Mouse (Mus musculus) intestine, postnatal 0 days (tissue): Measurements from ENCODE around the gene Fgfr2. TPM values are rescaled to one million over a fixed set of nuclear protein-coding genes. Genes with fewer than 3 reads are reported as not detected.

Experiments
- ATAC-seq: fragments of 200-750 bp; cut with Nextera tagmentation; 2 replicates; pipeline ENCODE4 v1.8.0; 2017; ENCODE audit warnings: mild to moderate bottlenecking, moderate TSS enrichment, moderate library complexity
- H3K27ac ChIP-seq: fragments of 300-500 bp; sonication (generic); 2 replicates; pipeline ENCODE4 v1.5.1; 2014; ENCODE audit warnings: mild to moderate bottlenecking, low read depth, low read length, moderate library complexity
- H3K27me3 ChIP-seq: fragments of 300-500 bp; sonication (generic); replicated peaks from 2 replicates; pipeline ENCODE4 v1.6.1; 2014; ENCODE audit warnings: low read length, mixed read lengths; ENCODE audit not compliant: control insufficient read depth, insufficient read depth
- H3K36me3 ChIP-seq: fragments of 300-500 bp; sonication (generic); 2 replicates; pipeline ENCODE4 v1.6.1; 2014; ENCODE audit warnings: mild to moderate bottlenecking, moderate library complexity; ENCODE audit not compliant: control insufficient read depth, insufficient read depth
- H3K4me1 ChIP-seq: fragments of 300-500 bp; sonication (generic); replicated peaks from 2 replicates; pipeline ENCODE4 v1.6.1; 2014; ENCODE audit warnings: antibody characterized with exemption, low read length, mixed read lengths; ENCODE audit not compliant: control insufficient read depth, insufficient read depth
- H3K4me2 ChIP-seq: fragments of 300-500 bp; sonication (generic); replicated peaks from 2 replicates; pipeline ENCODE4 v1.6.1; 2014; ENCODE audit warnings: low read depth, mild to moderate bottlenecking, moderate library complexity
- H3K4me3 ChIP-seq: fragments of 300-500 bp; sonication (generic); 2 replicates; pipeline ENCODE4 v1.5.1; 2014; ENCODE audit warnings: low read depth, low read length
- H3K9ac ChIP-seq: fragments of 300-500 bp; sonication (generic); 2 replicates; pipeline ENCODE4 v1.6.1; 2014; ENCODE audit warnings: mild to moderate bottlenecking, low read depth, low read length
- H3K9me3 ChIP-seq: fragments of 300-500 bp; sonication (generic); 2 replicates; pipeline ENCODE4 v1.6.1; 2016; ENCODE audit warnings: mixed run types; ENCODE audit not compliant: control insufficient read depth
- CTCF ChIP-seq: sonication (generic); IDR thresholded peaks from 2 replicates; pipeline ENCODE4 v1.5.1; 2016; ENCODE audit warnings: low read depth, mild to moderate bottlenecking, control low read depth, antibody characterized with exemption, moderate library complexity
- WGBS: fragments of 180-500 bp; shearing (Covaris S2); extraction: QIAGEN DNeasy Blood & Tissue Kit; methylation state at CpG from one replicate; pipeline ENCODE4 v1.1.7; 2014; 5-methylcytosine and 5-hydroxymethylcytosine counted together
- polyA plus RNA-seq: library from polyadenylated mRNA; unstranded; fragments of >200 nt; fragmentation: Nextera tagmentation; extraction: Ambion mirVana; gene quantifications from 2 replicates; pipeline ENCODE4 v1.2.1, GENCODE M21; 2015

Gene Fgfr2
- polyA plus RNA-seq, 1 experiment from 2014 or later = 29.5 TPM

DNA sequence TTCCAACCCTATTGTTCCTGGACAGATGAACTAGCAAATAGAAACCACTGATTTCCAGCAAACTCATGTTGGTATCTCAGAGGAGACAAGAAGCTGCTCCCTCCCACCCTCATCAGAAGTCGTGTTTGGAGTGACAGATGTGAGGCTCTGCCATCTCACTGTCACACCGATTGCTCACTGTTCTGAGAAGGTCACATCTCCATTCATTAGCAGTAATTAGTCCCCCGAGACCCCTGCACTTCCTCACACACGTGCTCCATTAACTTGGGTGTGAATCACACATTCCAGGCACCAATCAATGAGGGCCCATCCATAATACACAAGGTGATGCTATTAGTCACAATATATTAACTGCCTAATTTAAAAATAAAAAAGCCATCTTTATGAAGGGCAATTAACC lies 497.0 kb downstream of the Fgfr2 start:
- H3K27ac ChIP-seq = no peak overlapping the region
- WGBS = 62% methylated on average over 4 of the region's 4 CpGs
- TF ChIP-seq CTCF = no peak

DNA sequence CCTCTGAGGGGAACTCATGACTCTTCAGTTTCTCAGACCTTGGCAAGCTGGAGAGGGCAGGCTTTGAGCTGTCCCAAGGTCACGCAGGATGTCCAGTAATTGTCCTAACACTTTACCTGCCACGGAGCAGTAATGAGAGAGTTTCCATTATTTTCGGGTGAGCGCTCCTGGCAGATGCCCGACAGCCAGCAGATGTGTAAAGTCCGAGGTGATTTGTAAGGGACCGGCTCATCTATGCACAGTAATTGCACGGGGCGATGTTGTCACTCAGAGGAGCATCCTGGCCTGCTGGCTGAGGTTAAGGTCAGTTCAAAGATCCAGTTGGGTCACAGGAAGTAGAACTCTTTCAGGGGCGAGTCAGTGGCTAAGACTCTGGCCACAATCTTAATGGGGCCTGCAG lies 499.0 kb downstream of the Fgfr2 start:
- 84% methylated on average over 10 of the region's 10 CpGs for WGBS
- no peak for TF ChIP-seq CTCF

More for the DNA sequence above, 497.0 kb downstream of the Fgfr2 start:
- no peak overlapping the region for H3K9ac ChIP-seq
- H3K9me3 ChIP-seq = no peaks in the 10 kb centered on the region
- H3K27me3 ChIP-seq = no peaks in the 10 kb centered on the region
- H3K4me1 ChIP-seq = no peaks in the 10 kb centered on the region
- no peak for ATAC-seq
- H3K4me2 ChIP-seq = no peak overlapping the region
- no peak overlapping the region for H3K4me3 ChIP-seq
- 0 out of 2 replicates have a peak, but pooled peaks cover 4% of the 10 kb centered on the region for H3K36me3 ChIP-seq

DNA sequence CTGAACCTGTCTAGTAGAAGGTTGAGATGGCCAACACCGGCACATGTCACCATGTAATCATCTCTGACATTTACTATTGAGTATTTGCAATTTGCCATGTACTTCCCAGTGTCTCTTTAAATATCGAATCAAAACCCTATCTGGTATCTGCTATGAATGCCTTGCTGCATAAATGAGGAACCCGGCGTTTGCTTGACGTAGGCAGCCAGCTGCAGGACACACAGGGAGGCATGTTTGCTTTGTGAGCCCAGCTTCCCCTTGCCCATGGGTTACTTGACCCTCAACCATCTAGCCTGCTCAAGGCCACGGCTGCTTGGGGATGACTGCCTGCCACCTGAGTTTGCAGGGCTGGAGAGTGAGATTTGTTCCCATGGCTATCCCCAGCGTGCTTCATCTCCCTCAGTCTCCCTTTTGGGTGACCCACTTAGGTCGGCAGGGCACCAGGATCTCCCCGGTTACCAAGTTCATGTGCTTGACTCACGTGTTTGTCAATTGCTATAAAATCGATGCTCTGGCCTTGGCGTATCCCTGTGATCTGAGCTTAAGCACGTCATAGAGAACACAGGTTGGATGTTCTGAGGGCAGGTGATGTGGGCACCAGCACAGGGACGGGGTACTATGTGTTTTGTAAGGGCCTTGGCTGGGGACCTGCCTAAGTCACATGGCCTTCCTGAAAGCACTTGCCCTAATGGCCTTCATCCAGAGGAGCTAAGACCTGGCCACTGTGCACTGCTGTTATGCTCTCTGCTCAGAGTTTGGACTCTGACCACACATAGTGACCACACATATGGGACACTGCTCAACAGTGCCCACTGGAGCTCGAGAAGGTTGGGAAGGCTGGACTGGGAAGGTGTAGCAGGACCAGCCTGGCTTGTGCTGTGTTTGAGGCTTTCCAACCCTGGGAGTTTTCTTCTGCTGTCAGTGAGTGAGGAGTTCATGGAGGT lies 502.9 kb downstream of the Fgfr2 start:
- Histone ChIP-seq H3K4me3 (no peak overlapping the region), H3K27me3 (no peaks in the 10 kb centered on the region), H3K36me3 (no peaks in the 10 kb centered on the region), H3K27ac (no peak overlapping the region), H3K9me3 (no peaks in the 10 kb centered on the region), H3K9ac (no peak overlapping the region), H3K4me1 (no peaks in the 10 kb centered on the region), H3K4me2 (no peak overlapping the region)
- WGBS = 91% methylated on average over 15 of the region's 15 CpGs
- no peak for ATAC-seq
- no peak for TF ChIP-seq CTCF

More for the DNA sequence above, 499.0 kb downstream of the Fgfr2 start:
- H3K27me3 ChIP-seq = no peaks in the 10 kb centered on the region
- H3K36me3 ChIP-seq = no peaks in the 10 kb centered on the region
- no peak for ATAC-seq
- H3K27ac ChIP-seq = no peak overlapping the region
- no peak overlapping the region for H3K9ac ChIP-seq
- H3K4me3 ChIP-seq = no peak overlapping the region
- H3K4me1 ChIP-seq = no peaks in the 10 kb centered on the region
- H3K4me2 ChIP-seq = no peak overlapping the region
- H3K9me3 ChIP-seq = no peaks in the 10 kb centered on the region

DNA sequence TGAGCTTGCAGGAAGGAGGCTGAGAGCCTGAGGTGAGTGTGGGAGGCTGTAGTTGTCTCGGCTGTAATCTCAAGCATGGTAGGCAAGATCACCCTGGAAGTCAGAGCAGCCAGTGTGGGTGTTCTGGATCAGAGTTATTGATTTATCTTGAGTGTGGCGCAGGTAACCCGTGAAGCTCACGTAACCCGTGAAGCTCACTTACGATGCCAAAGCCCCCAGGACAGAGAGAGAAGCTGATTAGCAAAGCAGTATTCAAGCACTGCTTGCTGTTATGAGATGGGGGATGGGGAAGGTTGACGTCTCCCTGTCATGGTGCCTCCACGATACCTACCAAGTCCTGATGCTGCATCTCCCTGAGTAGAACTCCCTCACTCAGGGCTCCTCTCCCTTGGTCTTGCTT lies 503.6 kb downstream of the Fgfr2 start:
- no peak overlapping the region for H3K9ac ChIP-seq
- no peak for TF ChIP-seq CTCF
- H3K36me3 ChIP-seq = no peaks in the 10 kb centered on the region
- H3K9me3 ChIP-seq = no peaks in the 10 kb centered on the region
- no peak overlapping the region for H3K4me2 ChIP-seq
- no peaks in the 10 kb centered on the region for H3K27me3 ChIP-seq
- H3K4me3 ChIP-seq = no peak overlapping the region
- H3K27ac ChIP-seq = no peak overlapping the region
- 91% methylated on average over 8 of the region's 8 CpGs for WGBS
- no peaks in the 10 kb centered on the region for H3K4me1 ChIP-seq
- ATAC-seq = no peak

DNA sequence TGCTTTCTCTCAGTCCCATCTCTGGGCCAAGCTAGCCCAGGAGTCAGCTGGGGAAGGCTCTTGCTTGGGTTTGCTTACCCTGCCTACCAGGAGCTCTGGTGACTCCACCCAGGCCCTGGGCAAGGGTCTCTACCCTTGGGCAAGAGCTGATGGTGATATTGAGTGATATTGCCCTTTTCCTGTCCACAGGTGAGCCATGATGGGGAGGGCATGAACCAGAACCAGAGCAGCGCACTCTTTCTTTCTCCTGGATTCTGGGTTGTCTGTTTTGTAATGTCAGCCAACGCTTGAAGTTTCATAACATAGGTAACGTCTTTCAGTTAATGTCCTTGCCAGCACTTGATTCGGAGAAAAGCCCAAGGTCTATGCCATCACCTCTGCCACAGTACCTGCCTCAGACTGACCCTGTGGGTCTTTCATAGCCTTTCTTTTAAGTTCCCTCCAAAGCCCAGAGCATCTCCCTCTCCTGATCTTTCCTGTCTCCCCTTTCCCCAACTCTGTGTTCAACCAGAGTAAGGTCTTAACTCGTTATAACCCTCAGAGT lies 506.1 kb downstream of the Fgfr2 start:
- Histone ChIP-seq H3K4me2 (no peak overlapping the region), H3K9me3 (no peaks in the 10 kb centered on the region), H3K27ac (no peak overlapping the region), H3K36me3 (no peaks in the 10 kb centered on the region), H3K4me3 (no peak overlapping the region), H3K27me3 (no peaks in the 10 kb centered on the region), H3K9ac (no peak overlapping the region), H3K4me1 (no peaks in the 10 kb centered on the region)
- WGBS = 91% methylated on average over 5 of the region's 5 CpGs
- no peak for TF ChIP-seq CTCF
- no peak for ATAC-seq

DNA sequence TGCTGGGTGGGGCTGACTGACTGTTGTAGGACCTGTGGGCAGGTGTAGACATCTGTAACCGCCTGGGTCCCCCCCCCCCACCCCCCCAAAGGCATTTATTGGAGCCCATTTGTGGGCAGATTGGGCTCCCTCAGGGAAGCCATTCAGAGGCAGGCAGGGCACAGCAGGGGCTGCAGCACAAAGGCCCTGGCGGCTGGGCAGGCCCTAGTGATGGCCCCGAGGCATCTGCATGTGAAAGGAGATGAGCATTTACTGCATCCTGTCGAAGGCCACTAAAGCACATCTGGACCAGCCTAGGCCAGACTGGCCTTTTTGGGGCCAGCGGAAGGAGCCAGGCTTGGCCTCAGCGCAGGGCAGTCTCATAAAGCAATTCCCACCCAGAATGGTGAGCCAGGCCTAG lies 506.8 kb downstream of the Fgfr2 start:
- H3K9ac ChIP-seq = no peak overlapping the region

More for the DNA sequence above, 506.8 kb downstream of the Fgfr2 start:
- H3K9me3 ChIP-seq = no peaks in the 10 kb centered on the region
- WGBS = 68% methylated on average over 6 of the region's 6 CpGs
- no peaks in the 10 kb centered on the region for H3K27me3 ChIP-seq
- no peak for TF ChIP-seq CTCF
- ATAC-seq = no peak
- no peak overlapping the region for H3K4me2 ChIP-seq
- no peak overlapping the region for H3K4me3 ChIP-seq
- no peaks in the 10 kb centered on the region for H3K36me3 ChIP-seq
- no peaks in the 10 kb centered on the region for H3K4me1 ChIP-seq
- no peak overlapping the region for H3K27ac ChIP-seq
